Mouse (Mus musculus) cerebellum, postnatal 4 days (tissue): ENCODE measurements around the gene Ttc21a.
A peak's percentile ranks its signal among the peaks of the same experiment; 100 is the strongest.

ENCODE experiments used
- DNase-seq, 2 experiments: peaks; one replicate each; pipeline ENCODE4 v3.0.0; 2022; ENCODE audit warnings: low spot score in 2 of 2, mixed read lengths in 1 of 2

The Ttc21a gene

DNA sequence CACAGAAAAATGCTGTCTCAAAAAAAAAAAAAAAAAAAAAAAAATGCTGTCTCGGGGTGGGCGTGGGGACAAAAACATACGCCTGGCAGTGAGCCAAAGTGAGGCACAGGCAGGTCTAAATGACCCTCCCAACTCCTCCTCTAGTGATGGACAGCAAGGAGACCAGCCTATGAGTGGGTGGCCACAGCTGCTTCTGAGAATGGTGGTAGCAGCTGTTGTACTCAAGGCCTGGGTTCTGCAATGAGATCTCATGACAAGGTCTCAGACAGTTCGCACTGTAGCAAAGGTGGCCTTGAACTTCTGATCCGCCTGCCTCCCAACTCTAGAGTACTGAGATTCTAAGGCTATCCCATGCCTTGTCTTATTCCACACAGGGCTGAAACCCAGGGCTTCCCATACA is 4.0 kb downstream of the Ttc21a start:
- DNase-seq = no peak

DNA sequence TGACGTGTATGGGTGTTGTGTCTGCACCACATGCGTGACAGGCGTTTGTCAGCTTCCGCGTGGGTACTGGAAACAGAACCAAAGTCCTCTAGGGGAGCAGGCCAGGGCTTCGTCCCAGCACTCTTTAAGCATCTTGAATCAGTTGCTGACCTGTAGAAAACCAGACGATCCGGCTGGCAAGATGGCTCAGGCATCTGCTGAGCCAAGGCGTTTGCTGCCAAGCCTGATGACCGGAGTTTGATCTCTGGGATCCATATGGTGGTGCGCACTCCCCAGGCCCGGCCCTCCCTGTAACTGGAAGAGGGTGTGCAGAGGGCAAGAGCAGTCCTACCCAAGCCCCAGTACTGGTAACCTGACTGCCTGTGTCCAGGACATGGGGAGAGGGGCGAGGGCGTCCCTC is 4.5 kb downstream of the Ttc21a start:
- no peak for DNase-seq

DNA sequence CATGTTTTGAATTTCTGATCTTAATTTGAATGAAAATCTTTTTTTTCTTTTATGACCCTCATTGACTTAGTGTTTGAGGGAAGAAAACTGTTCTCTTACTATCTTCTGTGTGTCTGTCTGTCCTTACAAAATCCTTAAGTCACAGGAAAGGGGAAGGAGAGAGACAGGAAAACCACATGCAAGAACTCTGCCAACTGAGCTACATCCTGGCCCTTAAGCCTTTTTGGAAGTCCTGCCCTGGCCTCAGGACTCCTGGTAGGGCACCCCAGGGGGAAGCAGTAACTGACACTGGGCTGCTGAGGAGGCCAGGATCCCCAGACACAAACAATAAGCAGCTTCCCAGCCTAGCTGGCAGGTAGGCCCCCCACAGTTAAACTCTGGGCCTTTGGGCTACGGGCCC is 5.9 kb downstream of the Ttc21a start:
- no peak for DNase-seq

DNA sequence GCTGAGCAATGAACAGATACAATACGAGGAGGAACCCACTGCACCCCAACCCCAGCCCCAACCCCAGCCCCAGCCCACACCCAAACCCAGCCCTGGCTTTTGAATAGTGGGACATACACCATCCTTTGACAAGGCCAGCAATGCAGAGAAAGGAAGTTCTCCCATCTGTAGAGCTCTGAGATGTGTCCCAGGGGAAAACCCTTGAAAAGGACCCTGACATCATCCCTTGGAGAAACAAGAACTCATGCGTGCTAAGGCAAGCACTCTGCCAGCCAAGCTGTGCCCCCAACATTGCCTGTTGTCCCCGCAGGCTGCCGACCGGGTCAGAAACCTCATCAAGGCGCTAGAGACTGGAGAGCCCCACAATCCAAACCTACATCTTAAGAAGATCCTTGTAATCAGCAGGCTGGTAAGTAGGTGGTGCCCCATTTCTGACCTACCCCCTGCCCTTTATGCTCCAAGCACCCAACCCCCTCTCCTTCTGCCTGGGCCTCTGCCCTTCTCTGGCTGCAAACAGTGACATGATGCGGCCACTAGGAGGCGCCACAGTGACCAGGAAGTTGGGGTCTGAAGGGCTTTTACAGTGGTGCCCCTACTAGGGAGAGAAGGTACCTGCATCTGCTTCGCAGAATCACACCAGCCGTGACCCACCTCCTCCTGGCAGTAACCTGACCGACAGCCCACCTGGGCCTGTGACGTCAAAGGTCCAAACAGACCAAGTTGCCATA is 7.9 kb downstream of the Ttc21a start:
- DNase-seq = no peak

DNA sequence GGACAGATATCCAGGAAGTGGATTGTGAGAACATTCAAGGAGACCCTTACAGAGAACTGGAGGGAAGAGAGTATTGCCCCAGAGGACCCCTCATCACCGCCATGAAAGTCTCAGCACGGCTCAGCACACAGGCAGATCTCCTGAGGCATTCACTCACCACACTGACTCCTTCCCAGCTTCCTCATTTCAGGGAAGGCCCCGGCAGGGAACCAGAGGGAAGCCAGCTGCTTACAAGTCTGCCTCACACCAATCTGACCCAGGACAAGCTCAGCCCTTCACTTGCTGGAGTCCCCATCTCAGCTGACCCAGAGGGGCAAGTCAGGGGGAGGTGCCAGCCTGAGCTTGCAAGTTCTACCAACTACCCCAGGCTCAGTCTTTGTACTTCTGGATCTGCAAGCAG is 11.4 kb downstream of the Ttc21a start:
- DNase-seq = no peak

DNA sequence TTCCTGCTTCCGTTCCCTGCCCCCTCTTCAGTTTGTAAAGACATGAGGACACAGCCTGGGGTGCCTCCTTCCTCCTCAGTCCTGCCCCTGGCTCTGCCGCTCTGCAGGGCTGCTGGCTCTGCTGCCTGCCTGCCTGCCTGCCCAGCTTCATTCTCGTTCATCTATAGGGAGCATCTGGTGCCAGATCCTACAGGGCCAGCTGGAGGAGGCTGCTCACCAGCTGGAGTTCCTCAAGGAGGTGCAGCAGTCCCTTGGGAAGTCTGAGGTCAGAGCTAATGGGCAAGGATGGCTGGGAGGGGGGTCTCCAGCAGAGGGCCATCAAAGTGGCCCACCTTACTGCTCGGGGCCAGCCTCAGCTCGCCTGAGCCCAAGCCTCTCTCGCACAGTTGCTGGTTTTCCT is 13.0 kb downstream of the Ttc21a start:
- no peak for DNase-seq

DNA sequence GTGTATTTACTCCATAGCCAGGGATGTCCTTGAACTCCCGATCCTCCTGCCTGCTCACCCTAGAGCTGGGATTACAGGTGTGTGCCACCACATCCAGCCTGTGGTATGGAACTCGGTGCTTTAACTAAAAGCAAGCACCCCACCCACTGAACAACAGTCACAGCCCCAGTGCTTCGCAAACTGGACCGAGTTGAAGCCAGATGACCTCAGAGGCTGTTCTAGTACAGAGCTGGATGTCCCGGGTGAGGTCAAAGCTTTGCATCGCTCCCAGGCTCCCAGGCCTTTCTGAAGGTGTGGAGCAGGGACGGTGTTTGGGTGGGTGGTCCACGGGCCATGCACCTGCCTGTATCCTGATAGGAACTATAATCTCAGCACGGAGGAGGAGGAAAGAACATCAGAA is 14.0 kb downstream of the Ttc21a start:
- no peak for DNase-seq

DNA sequence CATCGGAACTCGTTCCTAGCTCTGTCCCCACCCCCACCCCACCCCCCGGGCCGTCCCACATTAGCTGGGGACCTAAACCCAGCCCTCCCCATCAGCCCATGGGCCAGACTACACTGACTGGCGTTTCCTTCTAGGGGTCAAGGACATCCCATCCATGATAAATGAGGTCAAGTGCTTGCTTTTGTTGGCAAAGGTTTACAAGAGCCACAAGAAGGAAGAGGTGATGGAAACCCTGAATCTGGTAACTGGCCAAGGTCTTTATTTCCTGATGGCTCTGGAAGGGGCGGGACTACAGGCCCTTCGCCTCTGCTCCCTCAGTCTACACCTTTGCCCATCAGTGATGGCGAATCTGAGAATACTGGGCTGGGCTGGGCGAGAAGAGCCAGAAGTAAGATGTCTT is 21.4 kb downstream of the Ttc21a start:
- DNase-seq = no peak

DNA sequence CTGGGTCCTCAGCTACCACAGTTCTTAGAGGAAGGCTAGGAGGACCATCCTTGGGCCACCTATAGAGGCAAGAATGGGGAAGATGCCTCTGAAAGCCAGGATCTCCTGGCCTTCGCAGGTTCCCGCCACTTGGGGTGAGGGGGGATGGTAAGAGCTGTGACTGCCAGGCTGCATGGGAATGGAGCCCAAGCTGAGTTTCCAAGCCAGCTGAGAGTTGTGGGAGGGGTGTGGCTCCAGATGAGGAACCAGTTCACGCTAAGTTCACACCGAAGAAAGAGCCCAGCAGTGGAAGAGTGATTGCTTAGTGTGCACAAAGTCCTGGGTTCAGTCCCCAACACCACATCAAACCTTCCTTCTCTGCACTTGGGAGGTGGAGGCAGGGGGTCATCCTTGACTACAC is 24.8 kb downstream of the Ttc21a start:
- DNase-seq = no peak

DNA sequence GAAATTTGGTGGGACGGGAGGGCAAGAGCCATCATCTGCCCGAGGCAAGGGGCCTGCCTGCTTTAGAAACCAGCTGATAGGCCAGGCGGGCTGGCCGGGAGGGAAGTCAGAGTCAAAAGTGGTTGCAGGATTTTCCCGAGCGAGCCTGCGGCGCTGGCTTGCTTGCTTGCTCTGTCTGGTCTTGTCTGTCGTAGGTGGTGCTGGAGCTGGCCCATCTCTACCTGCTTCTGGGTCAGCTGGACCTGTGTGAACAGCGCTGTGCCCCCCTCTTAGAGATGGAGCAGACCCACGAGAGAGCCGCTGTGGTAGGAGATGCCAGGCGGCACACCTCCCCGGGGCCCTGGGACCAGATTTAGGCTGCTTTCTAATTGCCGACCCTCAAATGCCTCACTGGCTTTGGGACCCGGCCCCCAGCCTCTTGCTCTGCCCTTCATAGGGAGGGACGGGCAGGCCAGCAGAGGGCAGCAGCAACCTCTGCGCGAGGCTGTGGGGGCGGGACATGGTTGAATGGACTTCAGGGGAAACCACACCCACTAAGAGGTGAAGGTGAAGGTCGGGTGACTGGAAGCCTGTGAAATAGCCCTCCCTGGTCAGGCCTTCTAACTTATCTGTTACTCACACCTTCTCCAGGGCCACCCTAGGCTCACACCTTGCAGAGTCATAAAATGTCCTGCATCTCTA is 25.7 kb downstream of the Ttc21a start:
- no peak for DNase-seq

DNA sequence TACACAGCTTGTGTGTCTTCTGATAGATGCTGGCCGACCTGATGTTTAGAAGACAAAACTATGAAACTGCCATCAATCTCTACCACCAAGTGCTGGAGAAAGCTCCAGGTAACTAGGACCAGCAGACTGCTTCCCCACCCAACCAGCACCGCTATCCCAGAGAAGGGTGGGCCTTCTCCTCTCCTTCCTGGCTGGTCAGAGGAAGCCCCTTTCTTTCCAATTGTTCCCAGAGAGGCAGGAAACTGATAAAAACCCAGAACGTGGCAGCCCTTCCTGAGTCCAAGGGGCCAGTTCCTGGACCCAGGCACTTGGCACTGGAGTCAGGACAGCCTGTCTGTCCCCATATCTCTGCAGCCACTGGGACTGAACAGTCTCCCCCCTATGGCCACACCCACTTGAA is 26.8 kb downstream of the Ttc21a start:
- no peak for DNase-seq

DNA sequence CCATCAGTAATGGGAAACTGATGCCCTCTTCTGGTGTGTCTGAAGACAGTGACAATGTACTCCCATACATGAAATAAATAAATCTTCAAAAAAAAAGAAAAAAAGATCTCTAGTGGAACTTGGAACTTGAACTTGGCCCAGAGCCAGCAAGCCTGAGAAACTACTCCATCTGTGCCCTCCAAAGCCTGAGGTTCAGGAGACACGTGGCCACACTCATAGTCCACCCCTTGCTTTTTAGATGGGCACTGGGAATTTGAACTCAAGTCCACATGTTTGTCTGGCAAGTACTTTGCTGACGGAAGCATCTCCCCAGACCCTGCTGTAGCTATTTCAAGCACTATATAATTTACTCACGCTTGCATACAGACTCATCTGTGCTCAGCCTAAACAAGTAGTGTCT is 27.8 kb downstream of the Ttc21a start:
- no peak for DNase-seq

DNA sequence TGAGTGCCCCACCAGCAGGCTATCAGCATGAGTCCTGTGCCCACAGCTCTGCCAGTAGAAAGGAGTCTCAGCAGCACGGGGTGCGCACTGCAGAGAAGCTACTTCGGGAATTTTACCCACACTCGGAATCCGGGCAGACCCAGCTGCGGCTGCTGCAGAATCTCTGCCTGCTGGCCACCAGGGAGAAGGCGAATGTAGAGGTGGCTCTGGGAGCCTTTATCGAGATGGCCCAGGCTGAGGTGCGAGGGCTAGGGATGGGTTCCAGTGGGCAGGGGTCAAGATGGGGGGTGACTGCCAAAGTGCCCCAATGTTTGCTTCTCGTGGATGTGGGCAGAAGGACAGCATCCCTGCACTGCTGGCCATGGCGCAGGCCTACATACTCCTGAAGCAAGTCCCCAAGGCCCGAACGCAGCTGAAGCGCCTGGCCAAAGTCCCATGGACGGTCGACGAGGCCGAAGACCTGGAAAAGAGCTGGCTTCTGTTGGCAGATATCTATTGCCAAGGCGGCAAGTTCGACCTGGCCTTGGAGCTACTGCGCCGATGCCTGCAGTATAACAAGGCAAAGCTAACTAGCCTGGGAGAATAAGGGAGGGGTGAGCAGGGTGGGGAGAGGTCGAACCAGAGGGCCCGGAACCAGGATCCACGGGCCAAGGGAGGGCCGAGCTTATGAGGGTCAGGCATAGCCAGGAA is 29.0 kb downstream of the Ttc21a start:
- DNase-seq = no peak

DNA sequence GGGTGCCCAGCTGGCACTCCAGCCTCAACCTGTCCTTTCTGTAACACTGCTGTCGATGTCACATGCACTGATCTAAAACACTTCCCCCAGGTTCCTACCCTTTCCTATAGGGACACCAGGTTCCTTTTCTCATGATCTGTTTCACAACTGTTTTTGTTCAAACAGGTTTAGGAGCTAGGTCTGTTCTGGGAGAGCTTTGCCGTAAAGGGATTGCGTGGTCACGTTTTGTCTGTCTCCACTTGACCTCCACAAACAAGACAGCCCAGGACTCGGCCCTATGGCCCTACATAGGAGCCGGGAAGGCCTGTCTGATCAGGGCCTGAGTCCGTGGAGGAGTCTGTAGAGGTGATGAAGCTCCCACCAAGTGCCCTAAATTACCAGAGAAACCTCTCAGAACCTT is 32.4 kb downstream of the Ttc21a start:
- no peak for DNase-seq

DNA sequence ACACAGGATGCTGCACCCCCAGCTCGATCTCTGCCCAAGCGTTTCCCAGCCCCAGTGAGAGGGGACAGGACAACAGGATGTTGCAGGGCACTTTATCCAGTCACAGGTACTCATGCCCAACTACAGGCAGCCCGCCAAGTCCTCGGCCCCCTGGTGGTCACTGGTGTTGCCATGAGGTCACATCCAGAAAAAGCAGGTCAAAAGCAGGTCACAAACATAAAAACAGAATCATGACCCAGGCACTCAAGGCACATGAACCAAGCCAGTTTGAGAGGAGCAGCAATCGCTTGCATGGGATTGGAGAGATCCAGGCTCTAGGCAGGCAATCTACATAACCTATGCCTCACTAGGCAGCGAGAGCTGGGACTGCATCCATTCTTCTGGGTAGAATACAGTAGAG is 32.8 kb downstream of the Ttc21a start:
- DNase-seq = peak; percentile 51 to 69

DNA sequence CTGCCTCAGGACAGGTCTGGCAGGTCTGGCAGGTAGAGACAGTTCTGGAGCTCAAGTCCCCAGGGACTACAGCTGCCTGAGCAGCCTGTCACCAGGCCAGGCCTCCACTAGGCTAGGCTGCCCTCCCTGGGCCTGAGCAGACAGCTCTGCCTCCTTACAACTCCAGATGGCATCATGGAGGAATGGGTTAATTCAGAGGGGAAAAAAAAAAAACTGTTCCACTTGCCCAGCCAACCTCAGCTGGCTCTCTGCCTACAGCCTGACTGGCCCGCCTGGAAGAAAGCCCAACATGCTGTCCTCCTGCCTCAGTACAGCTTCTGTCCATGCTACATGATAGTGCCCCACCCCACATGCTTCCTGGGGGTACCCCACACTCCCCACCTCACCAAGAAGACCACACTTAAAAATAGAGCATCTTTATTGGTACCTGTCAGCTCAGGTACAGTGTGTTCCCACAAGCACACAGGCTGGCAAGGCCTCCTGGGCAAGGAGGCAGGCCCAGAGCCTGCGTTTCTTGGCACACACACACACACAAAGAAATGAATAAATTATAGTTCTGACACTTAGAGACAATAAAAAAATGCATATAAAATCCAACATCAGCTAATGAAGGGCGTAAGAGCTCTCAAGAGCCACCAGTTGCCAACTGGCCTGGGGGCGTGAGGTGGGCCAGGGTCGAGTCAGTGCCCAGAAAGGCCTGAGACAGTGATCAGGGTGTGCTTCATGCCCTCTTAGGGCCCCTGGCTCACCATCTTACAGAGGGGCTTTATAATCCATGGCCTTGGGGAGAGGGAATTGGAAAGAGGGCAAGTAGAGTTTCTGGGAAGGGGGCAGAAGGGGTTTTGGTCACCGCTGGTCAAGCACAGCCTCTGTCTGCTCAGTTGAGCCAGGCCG is 33.6 kb downstream of the Ttc21a start:
- DNase-seq = peak; percentile 46 to 85

DNA sequence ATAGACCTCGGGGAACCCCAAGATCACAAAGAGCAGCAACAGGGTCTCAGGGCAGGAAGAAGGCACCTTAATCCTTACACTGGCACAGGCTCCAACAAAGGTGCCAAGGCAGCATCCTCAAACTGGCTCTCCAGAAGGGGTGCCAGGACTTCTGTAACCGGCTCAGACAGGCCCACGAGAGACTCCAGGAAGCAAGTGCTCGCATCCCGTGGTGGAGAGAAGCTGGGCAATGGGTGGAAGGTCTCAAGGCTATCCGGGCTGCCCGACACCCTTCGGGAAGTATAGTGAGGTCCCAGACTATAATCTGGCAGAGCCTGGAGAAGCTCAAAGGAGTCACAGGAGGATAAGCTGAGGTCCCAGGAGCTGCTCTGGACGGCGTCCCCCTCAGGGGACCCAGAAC is 34.8 kb downstream of the Ttc21a start:
- DNase-seq = no peak

DNA sequence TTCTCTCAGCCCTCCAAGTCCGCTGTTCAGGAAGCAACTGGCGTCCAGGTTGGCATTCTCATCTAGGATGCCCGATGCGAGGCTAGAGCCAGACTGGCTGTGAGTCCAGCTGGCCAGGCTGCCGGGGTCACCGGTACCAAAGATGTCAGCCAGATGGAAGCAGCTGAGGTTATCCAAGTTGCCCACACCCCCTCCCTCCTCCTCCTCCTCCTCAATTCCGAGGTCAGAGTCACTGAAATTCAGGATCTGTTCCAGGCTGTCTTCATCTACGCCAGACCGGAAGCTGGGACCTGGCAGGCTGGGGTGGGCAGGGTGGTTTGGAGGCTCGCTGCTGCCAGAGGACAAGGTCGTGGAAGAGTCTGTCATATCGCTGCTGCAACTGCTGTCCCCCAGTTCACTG is 35.2 kb downstream of the Ttc21a start:
- peak in 1 of 2 experiments; percentile 65 for DNase-seq

DNA sequence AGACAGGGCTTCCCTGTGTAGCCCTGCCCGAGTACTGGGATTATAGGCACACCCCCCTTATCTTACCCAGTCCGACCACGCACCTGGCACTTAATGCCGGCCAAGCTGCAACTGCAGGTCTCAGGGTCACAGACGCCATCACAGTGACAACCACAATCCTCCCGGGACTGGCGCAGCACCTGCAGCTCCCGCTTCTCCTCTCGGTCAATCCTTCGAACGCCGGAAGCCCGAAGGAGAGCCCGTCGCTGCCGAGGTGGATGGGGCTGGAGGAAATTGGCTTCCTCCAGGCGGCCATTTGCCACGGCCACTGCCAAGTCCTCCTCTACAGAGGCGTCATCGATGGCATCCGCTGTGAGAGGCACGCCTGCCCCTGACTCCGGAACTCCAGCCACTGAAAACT is 35.9 kb downstream of the Ttc21a start:
- no peak for DNase-seq

DNA sequence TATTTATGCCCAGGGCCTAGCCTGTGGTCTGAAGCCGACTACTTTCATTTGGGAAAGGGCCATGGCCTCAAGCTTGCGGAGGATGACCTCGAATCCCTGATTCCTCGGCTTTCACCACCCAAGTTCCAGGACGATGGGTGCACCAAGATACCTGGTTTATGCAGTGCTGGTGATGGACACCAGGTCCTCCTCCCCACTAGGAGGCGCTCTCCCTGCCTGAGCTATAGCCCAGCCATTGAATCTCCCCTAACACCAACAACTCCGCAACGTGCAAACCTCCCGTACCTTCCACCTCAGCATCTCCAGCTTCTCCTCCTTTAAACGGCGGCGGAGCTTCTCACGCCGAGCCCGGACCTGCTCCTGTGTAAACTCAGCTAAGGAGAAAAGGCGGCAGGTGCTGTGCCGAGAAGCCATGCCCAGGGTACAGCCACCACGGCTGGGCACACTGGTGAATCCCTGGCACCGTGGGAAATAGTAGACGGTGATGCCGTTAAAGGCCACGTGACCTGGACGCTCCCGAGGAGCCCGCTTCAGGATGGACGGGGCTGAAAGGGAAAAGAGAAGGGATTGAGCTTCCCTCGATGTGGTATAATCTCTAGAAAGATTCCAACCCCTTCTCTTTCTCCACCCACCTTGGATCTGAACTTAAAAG is 36.6 kb downstream of the Ttc21a start:
- DNase-seq = no peak

DNA sequence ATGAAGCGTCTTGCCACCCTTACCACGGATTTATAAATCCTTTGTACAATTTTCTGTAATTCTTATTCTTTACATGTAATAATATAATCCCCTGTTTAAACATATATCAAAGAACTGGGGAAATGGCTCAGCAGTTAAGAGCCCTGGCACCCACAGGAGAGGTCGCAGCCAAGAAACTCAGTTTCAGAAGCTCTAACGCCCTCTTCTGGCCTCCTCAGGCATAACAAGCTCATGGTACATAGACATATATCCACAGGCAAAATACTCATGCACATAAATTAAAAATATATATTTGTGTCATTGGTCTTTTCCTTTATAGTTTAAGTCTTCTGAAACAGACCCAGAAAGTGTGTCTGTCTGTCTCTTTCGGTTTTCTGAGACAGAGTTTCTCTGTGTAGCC is 37.2 kb downstream of the Ttc21a start:
- DNase-seq = no peak

DNA sequence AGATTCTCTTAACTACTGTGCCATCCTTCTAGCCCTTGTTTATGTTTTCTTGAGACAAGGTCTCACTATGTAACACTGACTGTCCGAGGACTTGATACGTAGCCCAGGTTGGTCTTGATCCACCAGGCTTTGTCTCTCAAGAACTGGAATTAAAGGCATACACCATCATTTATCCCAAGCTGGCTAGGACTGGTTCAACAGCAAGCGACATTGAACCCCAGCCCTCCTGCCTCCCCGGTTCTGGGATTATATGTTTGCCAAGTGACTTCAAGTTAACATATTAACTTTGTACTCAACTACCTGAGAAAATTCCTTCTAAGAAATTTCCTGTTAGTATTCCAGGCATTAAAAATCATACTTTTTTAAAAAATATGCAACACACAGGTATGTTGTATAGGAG is 37.9 kb downstream of the Ttc21a start:
- DNase-seq = no peak
